Mouse (Mus musculus) embryonic facial prominence, embryonic 14.5 days (tissue): ENCODE data around the gene Muc1. TPM values are rescaled to one million over a fixed set of nuclear protein-coding genes. Genes with fewer than 3 reads are reported as not detected.

ENCODE experiments used
- ATAC-seq: fragments of 200-750 bp; cut with Nextera tagmentation; 2 replicates; pipeline ENCODE4 v1.8.0; 2017; ENCODE audit warnings: low read depth, moderate number of reproducible peaks, moderate TSS enrichment
- DNase-seq: peaks from one replicate; pipeline ENCODE4 v3.0.0-alpha.2; 2015; ENCODE audit warnings: low spot score
- H3K27ac ChIP-seq: fragments of 300-500 bp; sonication (generic); replicated peaks from 2 replicates; pipeline ENCODE4 v1.5.1; 2014; ENCODE audit warnings: low read depth, mild to moderate bottlenecking, low read length, moderate library complexity
- H3K27me3 ChIP-seq: fragments of 300-500 bp; sonication (generic); replicated peaks from 2 replicates; pipeline ENCODE4 v1.6.1; 2014; ENCODE audit warnings: low read length; ENCODE audit not compliant: control insufficient read depth, insufficient read depth
- H3K36me3 ChIP-seq: fragments of 300-500 bp; sonication (generic); 2 replicates; pipeline ENCODE4 v1.6.1; 2014; ENCODE audit warnings: low read length, mixed read lengths; ENCODE audit not compliant: control insufficient read depth, insufficient read depth
- H3K4me1 ChIP-seq: fragments of 300-500 bp; sonication (generic); 2 replicates; pipeline ENCODE4 v1.6.1; 2014; ENCODE audit warnings: antibody characterized with exemption, low read length; ENCODE audit not compliant: control insufficient read depth, insufficient read depth
- H3K4me2 ChIP-seq: fragments of 300-500 bp; sonication (generic); 2 replicates; pipeline ENCODE4 v1.6.1; 2014; ENCODE audit warnings: low read depth, mild to moderate bottlenecking, low read length, moderate library complexity, mixed read lengths
- H3K4me3 ChIP-seq: fragments of 300-500 bp; sonication (generic); 2 replicates; pipeline ENCODE4 v1.5.1; 2014; ENCODE audit warnings: low read depth, mild to moderate bottlenecking, low read length
- H3K9ac ChIP-seq: fragments of 300-500 bp; sonication (generic); 2 replicates; pipeline ENCODE4 v1.6.1; 2014; ENCODE audit warnings: low read depth, mild to moderate bottlenecking, low read length, moderate library complexity, mixed read lengths
- H3K9me3 ChIP-seq: fragments of 300-500 bp; sonication (generic); 2 replicates; pipeline ENCODE4 v1.6.1; 2016; ENCODE audit warnings: low read length; ENCODE audit not compliant: control insufficient read depth
- WGBS: fragments of 180-500 bp; shearing (Covaris S2); extraction: QIAGEN DNeasy Blood & Tissue Kit; methylation state at CpG from one replicate; pipeline ENCODE4 v1.1.7; 2014; 5-methylcytosine and 5-hydroxymethylcytosine counted together
- polyA plus RNA-seq: library from polyadenylated mRNA; unstranded; fragments of >200 nt; fragmentation: Nextera tagmentation; extraction: Ambion mirVana; gene quantifications from 2 replicates; pipeline ENCODE4 v1.2.1, GENCODE M21; 2014

Gene Muc1
- polyA plus RNA-seq, 1 experiment from 2014 or later, result 4.1 TPM

DNA sequence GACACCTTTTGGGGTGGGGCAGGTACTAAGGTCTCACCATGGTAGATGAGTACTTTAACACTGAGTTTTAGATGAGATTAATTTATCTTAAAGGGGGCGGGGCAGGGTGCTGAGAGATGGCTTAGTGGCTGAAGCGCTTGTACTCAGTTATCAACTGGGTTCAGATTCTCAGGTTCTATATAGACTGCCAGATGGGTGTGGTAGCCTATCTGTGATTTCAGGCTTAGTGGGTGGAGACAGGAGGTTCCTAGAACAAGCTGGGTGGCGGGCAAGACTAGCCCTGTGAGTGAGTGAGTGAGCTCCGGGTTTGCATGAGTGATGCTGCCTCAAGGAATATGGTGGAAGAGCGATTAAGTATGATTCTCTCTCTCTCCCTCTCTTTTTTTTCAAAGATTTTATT, 26.1 kb downstream of the Muc1 start:
- H3K9me3 ChIP-seq, result no peaks in the 10 kb centered on the region
- H3K27me3 ChIP-seq, result no peaks in the 10 kb centered on the region
- H3K9ac ChIP-seq, result no peak overlapping the region
- 98% methylated on average over 5 of the region's 5 CpGs for WGBS
- no peak overlapping the region for H3K4me2 ChIP-seq
- peaks cover 8% of the 10 kb centered on the region; the same call in 1 of the 2 replicates for H3K4me1 ChIP-seq
- H3K27ac ChIP-seq, result no peak overlapping the region
- no peaks in the 10 kb centered on the region for H3K36me3 ChIP-seq
- ATAC-seq, result no peak
- no peak overlapping the region for H3K4me3 ChIP-seq
- no peak for DNase-seq

GRCm38 (mm10) chr3:89256177-89256576, 27.3 kb downstream of the Muc1 start:
- Histone ChIP-seq H3K9me3 (no peaks in the 10 kb centered on the region), H3K4me1 (peaks cover 3% of the 10 kb centered on the region; the same call in 1 of the 2 replicates), H3K27me3 (no peaks in the 10 kb centered on the region), H3K36me3 (no peaks in the 10 kb centered on the region), H3K9ac (no peak overlapping the region), H3K4me2 (no peak overlapping the region), H3K4me3 (no peak overlapping the region), H3K27ac (no peak overlapping the region)
- 79% methylated on average over 5 of the region's 5 CpGs for WGBS
- ATAC-seq (no peak), DNase-seq (no peak)

- no peak for ATAC-seq
- WGBS, result 56% methylated on average over 7 of the region's 7 CpGs
Measured at GRCm38 (mm10) chr3:89259076-89259475, 30.2 kb downstream of the Muc1 start, which contains the start of gene Dpm3. Gene Dpm3 (plus strand): TSS chr3:89259358.

DNA sequence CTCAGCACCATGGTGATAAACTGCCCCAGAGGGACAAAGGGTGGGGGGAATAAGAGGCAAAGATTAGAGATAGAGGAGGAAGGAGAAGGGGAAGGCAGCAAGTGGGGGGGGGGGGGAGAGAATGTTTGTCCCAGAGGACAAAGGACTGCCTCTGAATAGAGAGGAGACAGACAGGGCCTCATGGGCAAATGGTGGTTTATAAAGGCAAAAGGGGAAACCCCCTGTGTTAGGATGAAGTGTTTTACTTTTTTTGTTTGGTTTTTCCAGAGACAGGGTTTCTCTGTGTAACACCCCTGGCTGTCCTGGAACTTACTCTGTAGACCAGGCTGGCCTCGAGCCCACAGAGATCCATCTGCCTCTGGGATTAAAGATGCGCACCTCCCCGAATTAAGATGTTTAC, 31.4 kb downstream of the Muc1 start:
- Histone ChIP-seq H3K4me2 (no peak overlapping the region), H3K4me1 (no peaks in the 10 kb centered on the region), H3K27ac (no peak overlapping the region), H3K4me3 (no peak overlapping the region), H3K9me3 (no peaks in the 10 kb centered on the region), H3K27me3 (no peaks in the 10 kb centered on the region), H3K36me3 (no peaks in the 10 kb centered on the region), H3K9ac (no peak overlapping the region)
- ATAC-seq (no peak), DNase-seq (no peak)
- 70% methylated on average over 3 of the region's 3 CpGs for WGBS

More at GRCm38 (mm10) chr3:89259076-89259475, 30.2 kb downstream of the Muc1 start, which contains the start of gene Dpm3:
- Histone ChIP-seq H3K4me3 (no peak within 1 kb of the TSS), H3K4me2 (no peak within 1 kb of the TSS), H3K27me3 (no peaks in the 10 kb centered on the region), H3K36me3 (no peaks in the 10 kb centered on the region), H3K27ac (no peak within 1 kb of the TSS), H3K9ac (0 out of 2 replicates have a peak within 1 kb of the TSS, but pooled peaks have one; percentile 8), H3K4me1 (no peaks in the 10 kb centered on the region), H3K9me3 (no peaks in the 10 kb centered on the region)
- DNase-seq, result no peak

- Histone ChIP-seq H3K27me3 (no peaks in the 10 kb centered on the region), H3K9ac (no peak overlapping the region), H3K4me3 (no peak overlapping the region), H3K36me3 (no peaks in the 10 kb centered on the region), H3K4me2 (no peak overlapping the region), H3K9me3 (no peaks in the 10 kb centered on the region), H3K4me1 (peaks cover 5% of the 10 kb centered on the region), H3K27ac (no peak overlapping the region)
- DNase-seq (no peak), ATAC-seq (no peak)
- WGBS, result 62% methylated on average over 10 of the region's 10 CpGs
Measured at GRCm38 (mm10) chr3:89262417-89262816, 33.6 kb downstream of the Muc1 start.

- WGBS, result under 1% methylated on average over 19 of the region's 20 CpGs
- no peaks in the 10 kb centered on the region for H3K36me3 ChIP-seq
- DNase-seq, result peak; percentile 95
- ATAC-seq, result peak; percentile 89
- H3K4me2 ChIP-seq, result peak overlapping the region; percentile 91
- peaks cover 27% of the 10 kb centered on the region for H3K4me1 ChIP-seq
- H3K4me3 ChIP-seq, result peak overlapping the region; percentile 84
- no peaks in the 10 kb centered on the region for H3K27me3 ChIP-seq
- H3K9me3 ChIP-seq, result no peaks in the 10 kb centered on the region
- peak overlapping the region; percentile 87 for H3K9ac ChIP-seq
- peak overlapping the region; percentile 76 for H3K27ac ChIP-seq
Measured at GRCm38 (mm10) chr3:89266439-89266893, 37.6 kb downstream of the Muc1 start.

- H3K4me2 ChIP-seq, result peak overlapping the region; percentile 81
- no peaks in the 10 kb centered on the region for H3K9me3 ChIP-seq
- H3K9ac ChIP-seq, result no peak overlapping the region
- DNase-seq (no peak), ATAC-seq (no peak)
- H3K4me3 ChIP-seq, result 0 out of 2 replicates have a peak overlapping the region, but pooled peaks have one; percentile 4
- peaks cover 11% of the 10 kb centered on the region for H3K36me3 ChIP-seq
- 0 out of 2 replicates have a peak overlapping the region, but pooled peaks have one; percentile 2 for H3K27ac ChIP-seq
- WGBS, result 40% methylated on average over 8 of the region's 8 CpGs
- H3K4me1 ChIP-seq, result peaks cover 27% of the 10 kb centered on the region
- H3K27me3 ChIP-seq, result no peaks in the 10 kb centered on the region
Measured at GRCm38 (mm10) chr3:89268916-89269315, 40.1 kb downstream of the Muc1 start.

DNA sequence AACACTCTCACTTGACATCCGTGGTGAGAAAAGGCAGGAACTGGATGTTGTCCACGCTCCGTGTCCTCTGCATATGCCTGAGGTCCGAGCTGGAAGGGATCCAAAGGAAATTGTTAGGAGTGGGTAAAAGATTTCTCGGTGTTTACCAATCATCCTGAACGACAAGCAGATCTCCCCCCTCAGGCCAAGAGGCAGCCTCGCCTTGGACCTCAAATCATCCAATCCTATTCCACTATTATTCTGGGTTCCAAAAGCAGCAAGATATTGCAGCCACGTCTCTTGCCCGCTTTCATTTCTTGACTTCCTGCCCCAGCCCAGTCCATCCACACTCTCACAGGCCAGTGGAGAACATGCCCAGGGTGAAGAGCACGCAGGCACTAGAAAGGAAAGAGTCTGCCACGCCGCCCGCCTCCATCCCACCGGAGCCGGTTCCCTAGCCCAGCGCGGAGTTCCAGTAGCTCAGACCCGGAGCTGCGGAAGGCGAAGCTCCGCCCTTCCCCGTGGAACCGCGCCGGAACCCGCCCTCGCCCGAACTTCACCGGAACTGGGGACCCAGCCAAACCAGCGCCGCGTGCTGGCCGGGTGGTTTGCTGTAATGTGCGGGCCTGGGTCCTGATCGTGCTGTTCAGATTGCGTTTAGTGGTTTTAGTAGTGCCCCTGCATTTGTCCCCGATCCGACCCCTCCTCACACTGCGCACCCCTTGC, 41.3 kb downstream of the Muc1 start, which contains the start of gene Slc50a1:
Gene Slc50a1, minus strand, starts transcription at position 520 of the 705 bp plus-strand sequence.
- Histone ChIP-seq H3K9ac (peak within 1 kb of the TSS; percentile 69), H3K4me1 (peaks cover 27% of the 10 kb centered on the region), H3K27ac (peak within 1 kb of the TSS; percentile 80), H3K27me3 (no peaks in the 10 kb centered on the region), H3K36me3 (peaks cover 19% of the 10 kb centered on the region), H3K4me3 (peak within 1 kb of the TSS; percentile 54), H3K9me3 (no peaks in the 10 kb centered on the region), H3K4me2 (peak within 1 kb of the TSS; percentile 81)
- ATAC-seq (peak; percentile 66), DNase-seq (peak; percentile 79)
- 3% methylated on average over 26 of the region's 39 CpGs for WGBS
